Mouse (Mus musculus): Measurements from ENCODE around the gene Olfr750.

GRCm38 (mm10) chr14:51050063-51050462 is 24.2 kb downstream of the Olfr750 start, which contains the start of gene Rnase11:
- TF ChIP-seq POLR2A (IDR thresholded peaks at IDR 0.05; ENCODE audit: insufficient read depth, low read length) (no peak), CTCF (IDR thresholded peaks at IDR 0.05; ENCODE audit: low read depth, low read length) (no peak), EP300 (IDR thresholded peaks at IDR 0.05; ENCODE audit: insufficient read depth, low read depth, low read length) (no peak)

Data from ES-Bruce4 (cell line).